Mouse (Mus musculus) G1E (cell line): Measurements from ENCODE around the gene Pp2d1.

Experiments
- CTCF ChIP-seq: IDR thresholded peaks from 2 replicates; pipeline ENCODE4 v1.5.1; 2012; ENCODE audit warnings: low read depth, low read length, inconsistent platforms, mixed read lengths
- GATA1 ChIP-seq: IDR thresholded peaks from 2 replicates; pipeline ENCODE4 v1.6.1; 2012; ENCODE audit warnings: borderline replicate concordance, low read length, inconsistent platforms, mixed read lengths
- GATA2 ChIP-seq: IDR thresholded peaks from 2 replicates; pipeline ENCODE4 v1.6.1; 2012; ENCODE audit warnings: low read depth, low read length, inconsistent platforms, borderline replicate concordance
- POLR2AphosphoS5 ChIP-seq: IDR thresholded peaks from 2 replicates; pipeline ENCODE4 v1.6.1; 2012; ENCODE audit warnings: low read depth, low read length, inconsistent platforms; ENCODE audit not compliant: insufficient replicate concordance
- TAL1 ChIP-seq: conservative IDR thresholded peaks from 2 replicates; pipeline ENCODE4 v1.6.1; 2012; ENCODE audit warnings: low read depth, low read length, inconsistent platforms, mixed read lengths

GRCm38 (mm10) chr17:53479604-53480041 is 59.6 kb downstream of the Pp2d1 start:
- TF ChIP-seq CTCF (no peak), GATA2 (no peak), GATA1 (no peak), POLR2AphosphoS5 (no peak), TAL1 (no peak)
